Mouse (Mus musculus): ENCODE measurements at regions not wholly inside any gene's neighbourhood (a gene's known extent, or its start where the extent isn't known, plus 50 kb on each side); places are given as distances from the start of the nearest gene placed in this dataset.

DNA sequence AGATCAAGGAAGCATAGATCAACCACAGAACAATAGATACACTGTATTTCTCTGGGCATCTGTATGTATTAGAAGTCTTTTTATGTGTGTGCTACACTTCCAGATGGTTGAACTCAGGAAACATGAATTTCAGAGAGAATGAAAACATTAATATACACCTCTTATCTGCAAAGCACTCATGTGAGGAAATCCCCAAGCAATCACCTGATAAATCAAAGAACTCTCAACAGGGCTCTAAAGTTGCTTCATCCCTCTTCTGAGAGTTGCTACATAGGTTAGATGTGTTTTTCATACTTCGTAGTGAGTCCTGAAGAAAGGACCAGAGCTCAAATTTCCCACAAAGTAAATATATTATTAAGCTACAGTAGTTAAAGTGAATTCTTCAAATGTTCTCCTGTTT, 263.1 kb upstream of the Tbl1xr1 start:
- WGBS = 85% methylated on average over 1 of the region's 1 CpGs
- no peaks in the 10 kb centered on the region for H3K27me3 ChIP-seq (ENCODE audit: control insufficient read depth, insufficient read depth, low read length)
- no peak overlapping the region for H3K4me2 ChIP-seq (ENCODE audit: low read depth, low read length)
- DNase-seq (ENCODE audit: low spot score) = no peak
- no peak overlapping the region for H3K4me3 ChIP-seq (ENCODE audit: low read depth, low read length)
- no peak overlapping the region for H3K27ac ChIP-seq (ENCODE audit: low read depth)
- no peak for ATAC-seq (ENCODE audit: insufficient read depth, low read depth)
- TF ChIP-seq EP300 (IDR thresholded peaks at IDR 0.05; ENCODE audit: low read depth) (no peak), CTCF (IDR thresholded peaks at IDR 0.05; ENCODE audit: low read depth) (no peak)
- H3K9ac ChIP-seq (replicated peaks; ENCODE audit: low read depth, low read length) = no peak overlapping the region
- H3K36me3 ChIP-seq (replicated peaks; ENCODE audit: control insufficient read depth, insufficient read depth, low read length) = no peaks in the 10 kb centered on the region
- H3K4me1 ChIP-seq (ENCODE audit: control insufficient read depth, insufficient read depth) = peaks cover 4% of the 10 kb centered on the region
- H3K9me3 ChIP-seq (replicated peaks; ENCODE audit: control insufficient read depth, low read length) = no peaks in the 10 kb centered on the region

DNA sequence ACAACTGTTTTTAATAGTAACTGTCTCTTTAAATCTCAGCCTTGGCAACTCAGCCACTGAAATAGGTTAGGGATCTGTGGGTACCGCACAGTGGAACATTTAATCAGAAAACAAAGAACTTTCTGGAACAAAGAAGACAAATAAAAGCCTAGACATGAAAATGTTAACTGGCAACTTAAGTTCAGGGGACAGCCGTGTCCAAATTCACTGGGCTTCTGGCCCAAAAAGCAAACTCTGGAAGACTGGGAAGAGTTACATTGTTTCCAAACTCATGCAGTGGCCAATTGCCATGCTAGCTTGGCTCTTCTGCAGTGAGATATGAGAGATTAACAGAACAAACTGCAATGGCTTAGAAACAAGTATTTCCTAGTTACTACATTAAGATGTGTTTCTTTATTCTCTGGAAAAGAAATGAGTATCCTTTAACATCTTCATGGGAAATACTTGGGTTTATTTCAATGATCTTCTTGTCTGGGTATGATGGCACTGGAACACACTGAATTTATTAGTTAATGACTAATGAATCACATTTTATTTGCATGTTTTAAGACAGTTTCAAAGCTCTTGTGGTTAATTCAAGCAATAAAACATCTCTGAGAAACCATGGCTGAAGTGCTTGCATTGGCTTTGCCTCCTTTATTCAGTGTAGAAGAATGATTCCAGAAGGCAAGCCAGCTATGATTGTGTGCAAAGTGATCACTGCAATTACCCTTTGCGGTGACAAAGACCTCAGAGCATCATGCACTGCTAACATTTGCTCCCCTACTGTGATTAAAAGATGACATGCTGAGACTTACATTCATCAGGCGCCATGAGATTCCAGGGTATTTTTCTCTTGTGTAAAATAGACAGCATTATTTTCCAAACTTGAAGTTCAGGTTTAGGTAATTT, 259.2 kb upstream of the Tbl1xr1 start:
- no peak for TF ChIP-seq CTCF (IDR thresholded peaks at IDR 0.05; ENCODE audit: low read depth)
- no peak for TF ChIP-seq EP300 (IDR thresholded peaks at IDR 0.05; ENCODE audit: low read depth)
- WGBS = 62% methylated on average over 4 of the region's 4 CpGs
- H3K4me2 ChIP-seq (ENCODE audit: low read depth, low read length) = no peak overlapping the region
- peaks cover 14% of the 10 kb centered on the region; the same call in 1 of the 2 replicates for H3K4me1 ChIP-seq (ENCODE audit: control insufficient read depth, insufficient read depth)
- H3K9ac ChIP-seq (replicated peaks; ENCODE audit: low read depth, low read length) = no peak overlapping the region
- no peaks in the 10 kb centered on the region for H3K36me3 ChIP-seq (replicated peaks; ENCODE audit: control insufficient read depth, insufficient read depth, low read length)
- ATAC-seq (ENCODE audit: insufficient read depth, low read depth) = no peak; the same call in 1 of the 2 replicates
- DNase-seq (ENCODE audit: low spot score) = peak; percentile 39
- H3K27me3 ChIP-seq (ENCODE audit: control insufficient read depth, insufficient read depth, low read length) = no peaks in the 10 kb centered on the region
- H3K4me3 ChIP-seq (ENCODE audit: low read depth, low read length) = no peak overlapping the region
- no peak overlapping the region for H3K27ac ChIP-seq (ENCODE audit: low read depth)
- H3K9me3 ChIP-seq (replicated peaks; ENCODE audit: control insufficient read depth, low read length) = no peaks in the 10 kb centered on the region

- WGBS = 48% methylated on average over 4 of the region's 4 CpGs
- ATAC-seq (ENCODE audit: insufficient read depth, low read depth) = no peak
- no peak for TF ChIP-seq CTCF (IDR thresholded peaks at IDR 0.05; ENCODE audit: low read depth)
- no peak for TF ChIP-seq EP300 (IDR thresholded peaks at IDR 0.05; ENCODE audit: low read depth)
- no peaks in the 10 kb centered on the region for H3K36me3 ChIP-seq (replicated peaks; ENCODE audit: control insufficient read depth, insufficient read depth, low read length)
- DNase-seq (ENCODE audit: low spot score) = no peak
- peak overlapping the region; percentile 9; the same call in 1 of the 2 replicates for H3K27ac ChIP-seq (ENCODE audit: low read depth)
- no peaks in the 10 kb centered on the region for H3K9me3 ChIP-seq (replicated peaks; ENCODE audit: control insufficient read depth, low read length)
- no peak overlapping the region for H3K9ac ChIP-seq (replicated peaks; ENCODE audit: low read depth, low read length)
- H3K4me3 ChIP-seq (ENCODE audit: low read depth, low read length) = no peak overlapping the region
- H3K4me1 ChIP-seq (ENCODE audit: control insufficient read depth, insufficient read depth) = peaks cover 14% of the 10 kb centered on the region; the same call in 1 of the 2 replicates
- H3K27me3 ChIP-seq (ENCODE audit: control insufficient read depth, insufficient read depth, low read length) = no peaks in the 10 kb centered on the region
- no peak overlapping the region for H3K4me2 ChIP-seq (ENCODE audit: low read depth, low read length)
Observed at GRCm38 (mm10) chr3:21819030-21819429, 257.4 kb upstream of the Tbl1xr1 start.

- WGBS = 19% methylated on average over 3 of the region's 3 CpGs
- DNase-seq (ENCODE audit: low spot score) (peak; percentile 52), ATAC-seq (ENCODE audit: insufficient read depth, low read depth) (peak; percentile 52; the same call in 1 of the 2 replicates)
- Histone ChIP-seq H3K36me3 (replicated peaks; ENCODE audit: control insufficient read depth, insufficient read depth, low read length) (no peaks in the 10 kb centered on the region), H3K27me3 (ENCODE audit: control insufficient read depth, insufficient read depth, low read length) (no peaks in the 10 kb centered on the region), H3K4me3 (ENCODE audit: low read depth, low read length) (no peak overlapping the region), H3K4me2 (ENCODE audit: low read depth, low read length) (no peak overlapping the region), H3K9me3 (replicated peaks; ENCODE audit: control insufficient read depth, low read length) (no peaks in the 10 kb centered on the region), H3K9ac (replicated peaks; ENCODE audit: low read depth, low read length) (no peak overlapping the region), H3K27ac (ENCODE audit: low read depth) (0 out of 2 replicates have a peak overlapping the region, but pooled peaks have one; percentile 20), H3K4me1 (ENCODE audit: control insufficient read depth, insufficient read depth) (peaks cover 14% of the 10 kb centered on the region; the same call in 1 of the 2 replicates)
- TF ChIP-seq EP300 (IDR thresholded peaks at IDR 0.05; ENCODE audit: low read depth) = no peak
- no peak for TF ChIP-seq CTCF (IDR thresholded peaks at IDR 0.05; ENCODE audit: low read depth)
Observed at GRCm38 (mm10) chr3:21820051-21820598, 256.3 kb upstream of the Tbl1xr1 start.

DNA sequence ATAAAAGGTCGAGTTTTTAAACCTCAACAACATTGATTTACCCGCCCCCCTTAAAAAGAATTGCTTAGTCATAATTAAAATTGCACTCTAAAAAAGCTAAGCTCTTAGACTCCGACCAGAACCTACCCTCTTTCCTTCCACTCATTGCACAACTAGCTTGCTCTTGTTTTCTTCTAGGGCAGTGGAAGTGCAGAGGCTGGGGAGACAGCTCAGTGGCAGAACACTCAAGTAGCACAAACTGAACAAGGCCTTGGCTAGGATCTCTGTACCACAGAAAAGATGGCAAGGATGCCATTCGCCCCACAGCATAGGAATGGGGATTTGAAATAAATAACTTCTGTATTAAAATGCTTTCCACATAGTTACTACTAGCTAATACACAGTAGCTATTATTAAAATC, 253.8 kb upstream of the Tbl1xr1 start:
- DNase-seq (ENCODE audit: low spot score) (no peak), ATAC-seq (ENCODE audit: insufficient read depth, low read depth) (no peak)
- Histone ChIP-seq H3K4me2 (ENCODE audit: low read depth, low read length) (no peak overlapping the region), H3K4me3 (ENCODE audit: low read depth, low read length) (no peak overlapping the region), H3K27ac (ENCODE audit: low read depth) (no peak overlapping the region), H3K9me3 (replicated peaks; ENCODE audit: control insufficient read depth, low read length) (no peaks in the 10 kb centered on the region), H3K36me3 (replicated peaks; ENCODE audit: control insufficient read depth, insufficient read depth, low read length) (no peaks in the 10 kb centered on the region), H3K27me3 (ENCODE audit: control insufficient read depth, insufficient read depth, low read length) (no peaks in the 10 kb centered on the region), H3K4me1 (ENCODE audit: control insufficient read depth, insufficient read depth) (peaks cover 14% of the 10 kb centered on the region; the same call in 1 of the 2 replicates), H3K9ac (replicated peaks; ENCODE audit: low read depth, low read length) (no peak overlapping the region)
- WGBS = 81% methylated on average over 4 of the region's 4 CpGs
- no peak for TF ChIP-seq EP300 (IDR thresholded peaks at IDR 0.05; ENCODE audit: low read depth)
- no peak for TF ChIP-seq CTCF (IDR thresholded peaks at IDR 0.05; ENCODE audit: low read depth)

Data from heart, postnatal 0 days (tissue).